Mouse (Mus musculus): ENCODE measurements around the gene Fgfr2. TPM values are rescaled to one million over a fixed set of nuclear protein-coding genes. Genes with fewer than 3 reads are reported as not detected.

The Fgfr2 gene
- polyA plus RNA-seq, 1 experiment: 3.0 TPM

DNA sequence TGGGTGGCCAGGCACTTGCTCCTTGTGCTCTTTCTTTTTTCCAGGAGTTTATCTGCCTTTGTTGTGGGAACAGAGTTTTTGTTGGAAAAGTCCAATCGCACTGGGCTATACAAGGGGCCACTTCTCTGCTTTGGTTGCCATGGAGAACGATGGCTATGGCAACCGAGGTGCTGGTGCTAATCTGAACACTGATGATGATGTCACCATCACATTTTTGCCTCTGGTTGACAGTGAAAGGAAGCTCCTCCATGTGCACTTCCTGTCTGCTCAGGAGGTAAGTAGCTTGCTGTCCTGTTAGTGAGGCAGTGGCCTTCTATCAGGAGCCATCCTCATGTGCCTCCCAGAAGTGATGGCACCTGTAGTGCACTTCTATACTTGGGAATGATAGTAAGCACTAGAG, 140.5 kb downstream of the Fgfr2 start:
- Histone ChIP-seq H3K4me1 (ENCODE audit: control insufficient read depth, insufficient read depth, low read length) (no peaks in the 10 kb centered on the region), H3K4me3 (ENCODE audit: control insufficient read depth, low read depth, low read length) (no peak overlapping the region), H3K27me3 (ENCODE audit: control insufficient read depth, insufficient read depth, low read length) (no peaks in the 10 kb centered on the region), H3K27ac (ENCODE audit: control insufficient read depth, insufficient read depth, low read depth, low read length) (no peak overlapping the region), H3K36me3 (ENCODE audit: control insufficient read depth, insufficient read depth, low read length) (peaks cover 1% of the 10 kb centered on the region)
- TF ChIP-seq CTCF (IDR thresholded peaks at IDR 0.05; ENCODE audit: control insufficient read depth, insufficient read depth, insufficient replicate concordance, low read depth, low read length) (no peak), POLR2A (IDR thresholded peaks at IDR 0.05; ENCODE audit: control insufficient read depth, low read depth, low read length) (no peak)

DNA sequence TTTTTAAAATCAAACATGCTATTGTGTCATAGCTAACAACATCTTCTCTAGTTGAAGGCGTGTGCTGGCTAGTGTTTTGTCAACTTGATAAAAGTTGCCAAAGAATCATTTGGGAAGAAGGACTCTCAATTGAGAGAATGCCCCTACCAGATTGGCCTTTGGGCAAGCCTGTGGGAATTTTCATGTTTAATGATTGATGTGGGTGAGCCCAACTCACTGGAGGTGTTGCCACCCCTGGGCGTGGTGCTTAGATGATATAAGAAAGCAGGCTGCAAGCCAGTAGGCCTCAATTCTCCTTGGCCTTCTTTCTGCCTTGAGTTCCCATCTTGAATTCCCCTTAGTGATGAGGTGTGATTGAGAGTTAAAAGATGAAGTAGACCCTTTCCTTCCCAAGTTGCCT, 145.2 kb downstream of the Fgfr2 start:
- Histone ChIP-seq H3K27me3 (ENCODE audit: control insufficient read depth, insufficient read depth, low read length) (no peaks in the 10 kb centered on the region), H3K27ac (ENCODE audit: control insufficient read depth, insufficient read depth, low read depth, low read length) (no peak overlapping the region), H3K4me3 (ENCODE audit: control insufficient read depth, low read depth, low read length) (no peak overlapping the region), H3K36me3 (ENCODE audit: control insufficient read depth, insufficient read depth, low read length) (peaks cover 1% of the 10 kb centered on the region), H3K4me1 (ENCODE audit: control insufficient read depth, insufficient read depth, low read length) (no peaks in the 10 kb centered on the region)
- TF ChIP-seq POLR2A (IDR thresholded peaks at IDR 0.05; ENCODE audit: control insufficient read depth, low read depth, low read length) (no peak), CTCF (IDR thresholded peaks at IDR 0.05; ENCODE audit: control insufficient read depth, insufficient read depth, insufficient replicate concordance, low read depth, low read length) (no peak)

DNA sequence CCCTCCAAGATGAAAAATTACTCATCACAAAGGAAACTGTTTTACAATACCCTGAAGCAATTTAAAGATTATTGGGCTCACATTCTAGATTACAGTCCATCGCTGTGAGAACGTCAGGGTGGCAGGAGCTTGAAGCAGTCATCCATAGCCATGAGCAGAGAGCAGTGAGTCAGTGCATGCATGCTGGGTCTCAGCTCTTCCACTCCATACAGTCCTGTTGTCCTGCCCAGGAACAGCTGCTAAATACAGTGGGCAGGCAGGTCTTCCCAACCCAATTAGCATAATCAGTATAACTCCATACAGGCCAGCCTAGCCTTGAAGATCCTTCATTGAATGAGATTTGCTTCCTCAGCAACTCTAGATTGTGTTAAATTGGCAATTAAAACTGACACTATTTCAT, 147.1 kb downstream of the Fgfr2 start:
- no peak overlapping the region for H3K27ac ChIP-seq (ENCODE audit: control insufficient read depth, insufficient read depth, low read depth, low read length)
- TF ChIP-seq CTCF (IDR thresholded peaks at IDR 0.05; ENCODE audit: control insufficient read depth, insufficient read depth, insufficient replicate concordance, low read depth, low read length) (no peak), POLR2A (IDR thresholded peaks at IDR 0.05; ENCODE audit: control insufficient read depth, low read depth, low read length) (no peak)
- H3K4me1 ChIP-seq (ENCODE audit: control insufficient read depth, insufficient read depth, low read length): no peaks in the 10 kb centered on the region
- H3K4me3 ChIP-seq (ENCODE audit: control insufficient read depth, low read depth, low read length): no peak overlapping the region
- H3K27me3 ChIP-seq (ENCODE audit: control insufficient read depth, insufficient read depth, low read length): no peaks in the 10 kb centered on the region
- no peaks in the 10 kb centered on the region; the same call in 1 of the 2 replicates for H3K36me3 ChIP-seq (ENCODE audit: control insufficient read depth, insufficient read depth, low read length)

DNA sequence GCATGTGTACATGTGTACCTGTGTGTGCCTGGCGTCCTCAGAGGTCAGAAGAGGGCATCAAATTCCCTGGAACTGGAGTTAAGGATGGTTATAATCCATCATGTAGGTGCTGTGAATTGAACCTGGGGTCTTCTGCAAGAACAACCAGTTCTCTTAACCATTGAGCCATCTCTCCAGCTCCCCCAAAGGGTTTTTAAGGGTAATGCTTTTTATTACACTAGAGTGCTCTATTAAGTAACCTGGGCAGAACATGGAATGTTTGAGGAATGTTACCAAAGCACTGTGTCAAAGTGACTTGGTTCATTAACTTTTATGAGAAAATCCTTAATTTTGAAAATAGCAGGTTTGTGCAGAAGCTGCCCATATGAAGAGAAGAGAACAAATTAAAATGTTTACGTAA, 151.1 kb downstream of the Fgfr2 start:
- Histone ChIP-seq H3K4me1 (ENCODE audit: control insufficient read depth, insufficient read depth, low read length) (no peaks in the 10 kb centered on the region), H3K36me3 (ENCODE audit: control insufficient read depth, insufficient read depth, low read length) (peaks cover 1% of the 10 kb centered on the region), H3K27me3 (ENCODE audit: control insufficient read depth, insufficient read depth, low read length) (no peaks in the 10 kb centered on the region), H3K4me3 (ENCODE audit: control insufficient read depth, low read depth, low read length) (no peak overlapping the region), H3K27ac (ENCODE audit: control insufficient read depth, insufficient read depth, low read depth, low read length) (no peak overlapping the region)
- TF ChIP-seq CTCF (IDR thresholded peaks at IDR 0.05; ENCODE audit: control insufficient read depth, insufficient read depth, insufficient replicate concordance, low read depth, low read length): no peak
- no peak for TF ChIP-seq POLR2A (IDR thresholded peaks at IDR 0.05; ENCODE audit: control insufficient read depth, low read depth, low read length)

DNA sequence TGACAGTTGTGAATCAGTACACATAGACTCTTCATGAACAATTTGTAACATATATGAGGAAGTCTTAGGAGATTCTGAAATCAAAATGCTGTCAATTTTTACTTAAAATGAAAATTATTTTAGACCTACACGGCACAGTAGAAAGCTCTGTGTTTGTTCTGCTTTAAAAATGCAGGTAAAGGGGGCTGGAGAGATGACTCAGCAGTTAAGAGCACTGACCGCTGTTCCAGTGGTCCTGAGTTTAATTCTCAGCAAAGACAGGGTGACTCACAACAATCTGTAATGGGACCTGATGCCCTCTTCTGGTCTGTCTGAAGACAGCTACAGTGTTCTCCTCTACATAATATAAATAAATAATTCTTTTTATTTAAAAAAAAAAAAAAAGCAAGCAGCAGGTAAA, 157.4 kb downstream of the Fgfr2 start:
- H3K4me1 ChIP-seq (ENCODE audit: control insufficient read depth, insufficient read depth, low read length): no peaks in the 10 kb centered on the region
- no peak overlapping the region for H3K4me3 ChIP-seq (ENCODE audit: control insufficient read depth, low read depth, low read length)
- H3K27me3 ChIP-seq (ENCODE audit: control insufficient read depth, insufficient read depth, low read length): no peaks in the 10 kb centered on the region
- TF ChIP-seq POLR2A (IDR thresholded peaks at IDR 0.05; ENCODE audit: control insufficient read depth, low read depth, low read length) (no peak), CTCF (IDR thresholded peaks at IDR 0.05; ENCODE audit: control insufficient read depth, insufficient read depth, insufficient replicate concordance, low read depth, low read length) (no peak)
- H3K36me3 ChIP-seq (ENCODE audit: control insufficient read depth, insufficient read depth, low read length): peaks cover 1% of the 10 kb centered on the region; the same call in 1 of the 2 replicates
- no peak overlapping the region for H3K27ac ChIP-seq (ENCODE audit: control insufficient read depth, insufficient read depth, low read depth, low read length)

DNA sequence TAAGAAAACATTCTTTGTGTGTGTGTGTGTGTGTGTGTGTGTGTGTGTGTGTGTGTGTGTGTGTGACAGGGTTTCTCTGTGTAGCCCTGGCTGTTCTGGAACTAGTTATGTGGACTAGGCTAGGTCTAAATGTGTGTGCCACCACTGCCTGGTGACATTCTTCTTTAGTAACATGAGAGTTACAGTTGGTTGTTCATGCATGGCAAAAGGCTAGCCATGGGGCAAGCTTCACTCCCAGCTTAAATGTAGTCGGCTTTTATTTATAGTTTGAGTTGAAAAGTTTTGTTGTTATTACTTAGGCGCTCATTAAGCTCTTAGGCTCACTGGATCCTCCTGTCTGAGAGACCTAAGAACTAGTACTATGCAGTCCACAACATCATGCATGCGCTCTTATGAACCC, 158.8 kb downstream of the Fgfr2 start:
- Histone ChIP-seq H3K36me3 (ENCODE audit: control insufficient read depth, insufficient read depth, low read length) (peaks cover 1% of the 10 kb centered on the region; the same call in 1 of the 2 replicates), H3K27ac (ENCODE audit: control insufficient read depth, insufficient read depth, low read depth, low read length) (no peak overlapping the region)

DNA sequence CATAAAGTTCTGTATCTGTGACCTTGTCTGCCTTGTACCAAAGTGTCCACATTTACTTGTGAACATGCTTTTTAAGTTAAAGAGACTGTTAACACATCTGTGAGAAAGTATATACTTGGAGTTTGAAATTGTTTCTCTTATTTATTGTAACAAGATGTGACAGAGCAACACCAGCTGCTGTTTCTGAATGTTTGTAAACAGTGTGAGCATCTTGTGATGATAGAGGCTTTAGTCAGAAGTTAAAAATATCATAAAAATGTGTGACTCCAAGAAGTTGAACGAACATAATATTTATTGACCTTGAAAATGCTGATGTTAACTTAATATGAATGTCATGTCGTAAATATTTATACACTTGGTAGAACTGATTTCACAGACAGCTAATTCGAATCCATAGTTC, 172.5 kb downstream of the Fgfr2 start:
- Histone ChIP-seq H3K4me3 (ENCODE audit: control insufficient read depth, low read depth, low read length) (no peak overlapping the region), H3K4me1 (ENCODE audit: control insufficient read depth, insufficient read depth, low read length) (no peaks in the 10 kb centered on the region), H3K27ac (ENCODE audit: control insufficient read depth, insufficient read depth, low read depth, low read length) (no peak overlapping the region), H3K27me3 (ENCODE audit: control insufficient read depth, insufficient read depth, low read length) (no peaks in the 10 kb centered on the region), H3K36me3 (ENCODE audit: control insufficient read depth, insufficient read depth, low read length) (peaks cover 2% of the 10 kb centered on the region; the same call in 1 of the 2 replicates)
- TF ChIP-seq CTCF (IDR thresholded peaks at IDR 0.05; ENCODE audit: control insufficient read depth, insufficient read depth, insufficient replicate concordance, low read depth, low read length) (no peak), POLR2A (IDR thresholded peaks at IDR 0.05; ENCODE audit: control insufficient read depth, low read depth, low read length) (no peak)

More for the DNA sequence above, 158.8 kb downstream of the Fgfr2 start:
- no peak overlapping the region for H3K4me3 ChIP-seq (ENCODE audit: control insufficient read depth, low read depth, low read length)
- H3K4me1 ChIP-seq (ENCODE audit: control insufficient read depth, insufficient read depth, low read length): no peaks in the 10 kb centered on the region
- H3K27me3 ChIP-seq (ENCODE audit: control insufficient read depth, insufficient read depth, low read length): no peaks in the 10 kb centered on the region
- TF ChIP-seq POLR2A (IDR thresholded peaks at IDR 0.05; ENCODE audit: control insufficient read depth, low read depth, low read length) (no peak), CTCF (IDR thresholded peaks at IDR 0.05; ENCODE audit: control insufficient read depth, insufficient read depth, insufficient replicate concordance, low read depth, low read length) (no peak)

DNA sequence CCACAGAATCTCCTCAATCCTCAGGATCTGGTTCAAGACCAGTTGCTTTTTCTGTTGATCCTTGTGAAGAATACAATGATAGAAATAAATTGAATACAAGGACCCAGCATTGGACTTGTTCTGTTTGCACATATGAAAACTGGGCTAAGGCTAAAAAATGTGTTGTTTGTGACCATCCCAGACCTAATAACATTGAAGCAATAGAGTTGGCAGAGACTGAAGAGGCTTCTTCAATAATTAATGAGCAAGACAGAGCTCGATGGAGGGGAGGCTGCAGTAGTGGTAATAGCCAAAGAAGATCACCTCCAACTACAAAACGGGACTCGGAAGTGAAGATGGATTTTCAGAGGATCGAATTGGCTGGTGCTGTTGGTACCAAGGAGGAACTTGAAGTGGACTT, 173.2 kb downstream of the Fgfr2 start:
- Histone ChIP-seq H3K4me3 (ENCODE audit: control insufficient read depth, low read depth, low read length) (no peak overlapping the region), H3K27ac (ENCODE audit: control insufficient read depth, insufficient read depth, low read depth, low read length) (no peak overlapping the region), H3K36me3 (ENCODE audit: control insufficient read depth, insufficient read depth, low read length) (peaks cover 2% of the 10 kb centered on the region; the same call in 1 of the 2 replicates), H3K4me1 (ENCODE audit: control insufficient read depth, insufficient read depth, low read length) (no peaks in the 10 kb centered on the region), H3K27me3 (ENCODE audit: control insufficient read depth, insufficient read depth, low read length) (no peaks in the 10 kb centered on the region)
- no peak for TF ChIP-seq POLR2A (IDR thresholded peaks at IDR 0.05; ENCODE audit: control insufficient read depth, low read depth, low read length)
- no peak for TF ChIP-seq CTCF (IDR thresholded peaks at IDR 0.05; ENCODE audit: control insufficient read depth, insufficient read depth, insufficient replicate concordance, low read depth, low read length)
